Mouse (Mus musculus): Measurements from ENCODE around the gene Rnls.

Rnls gene

DNA sequence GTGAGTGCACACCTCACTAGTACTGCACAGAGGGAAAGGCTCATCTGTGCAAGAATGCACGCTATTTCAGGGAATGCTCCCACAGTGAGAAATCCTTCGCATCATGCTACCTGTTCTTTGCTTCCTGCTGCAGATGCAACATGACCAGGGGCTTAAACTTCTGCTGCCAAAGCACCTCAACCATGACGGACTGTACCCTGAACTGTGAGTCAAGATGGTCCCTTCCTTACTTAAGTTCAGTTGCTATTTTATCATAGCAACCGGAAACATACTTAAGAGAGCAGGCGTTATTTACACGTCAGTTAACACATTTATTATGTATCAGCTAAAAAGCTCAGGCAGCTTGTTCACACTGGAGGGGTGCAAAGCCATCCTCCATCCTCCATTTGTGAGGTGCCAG is 222.2 kb downstream of the Rnls start:
- no peak for TF ChIP-seq GATA4 (IDR thresholded peaks at IDR 0.05; ENCODE audit: insufficient replicate concordance, low read length)

DNA sequence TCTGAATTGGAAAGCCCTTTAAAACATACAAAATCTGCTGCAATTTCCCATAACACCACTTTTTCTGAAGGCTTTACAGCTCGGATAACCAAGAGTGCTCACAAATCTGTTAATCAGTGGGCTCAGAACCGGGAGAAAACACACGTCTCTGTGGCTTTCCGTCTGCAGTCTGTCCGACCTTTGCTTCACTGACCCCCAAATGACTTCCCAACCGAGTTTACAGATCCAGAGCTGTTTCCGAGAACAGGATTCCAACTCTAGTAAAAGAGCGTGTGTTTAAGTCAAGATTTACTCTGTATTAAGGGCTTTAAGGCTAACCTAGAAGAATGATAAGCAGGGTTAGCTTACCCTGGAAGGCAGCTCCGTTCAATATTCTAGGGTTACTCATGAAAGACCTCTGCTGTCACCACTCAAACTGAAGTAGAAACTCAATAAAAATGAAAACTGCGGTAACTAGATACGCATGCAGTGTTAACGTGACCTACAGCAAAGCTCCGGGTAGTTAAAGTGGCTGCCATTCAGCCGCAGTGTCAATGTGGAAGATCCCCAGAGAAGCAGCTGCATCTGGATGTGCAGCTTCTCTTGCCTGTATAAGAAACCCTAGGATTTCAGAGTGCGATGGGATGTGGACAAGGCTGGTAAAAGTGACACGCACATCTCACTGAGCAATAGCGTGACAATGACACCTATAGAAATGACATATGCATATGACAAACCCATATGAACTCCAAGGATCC is 224.4 kb downstream of the Rnls start:
- TF ChIP-seq GATA4 (IDR thresholded peaks at IDR 0.05; ENCODE audit: insufficient replicate concordance, low read length): no peak

DNA sequence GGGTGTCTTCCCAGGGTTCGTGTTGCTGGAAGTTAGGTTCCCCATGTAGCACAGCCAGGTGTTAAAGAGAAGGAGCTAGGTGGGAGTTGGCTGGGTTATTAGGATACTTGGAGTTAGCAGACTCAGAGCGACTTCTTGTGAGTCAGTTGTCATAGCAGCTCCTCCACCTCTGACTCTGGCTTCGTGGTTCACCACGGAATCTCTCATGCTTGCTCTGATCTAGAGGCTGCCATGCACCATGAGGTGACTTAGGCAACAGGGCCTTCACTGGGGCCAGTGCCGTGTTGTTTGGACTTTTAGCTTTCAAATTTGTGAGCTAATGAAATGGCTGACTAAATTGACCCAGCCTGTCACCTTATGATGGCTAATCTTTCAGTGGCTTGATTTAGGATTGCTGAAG is 227.3 kb downstream of the Rnls start:
- TF ChIP-seq GATA4 (IDR thresholded peaks at IDR 0.05; ENCODE audit: insufficient replicate concordance, low read length): no peak

DNA sequence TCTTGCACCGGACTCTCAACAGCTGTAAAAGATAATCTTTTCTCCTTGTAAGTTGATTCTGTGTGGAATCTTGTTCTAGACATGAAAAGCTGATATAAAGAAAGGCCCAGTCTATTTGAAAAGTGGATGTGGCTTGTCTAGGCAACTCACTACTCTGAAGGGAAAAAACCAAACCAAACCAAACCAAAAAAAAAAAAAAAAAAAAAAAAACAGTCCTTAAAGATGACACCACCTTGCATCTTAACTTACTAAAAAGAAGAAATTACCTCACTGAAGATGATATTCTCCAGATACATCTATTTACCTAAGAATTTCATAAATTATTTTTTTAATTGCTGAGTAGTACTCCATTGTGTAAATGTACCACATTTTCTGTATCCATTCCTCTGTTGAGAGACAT is 230.2 kb downstream of the Rnls start:
- no peak for TF ChIP-seq GATA4 (IDR thresholded peaks at IDR 0.05; ENCODE audit: insufficient replicate concordance, low read length)

DNA sequence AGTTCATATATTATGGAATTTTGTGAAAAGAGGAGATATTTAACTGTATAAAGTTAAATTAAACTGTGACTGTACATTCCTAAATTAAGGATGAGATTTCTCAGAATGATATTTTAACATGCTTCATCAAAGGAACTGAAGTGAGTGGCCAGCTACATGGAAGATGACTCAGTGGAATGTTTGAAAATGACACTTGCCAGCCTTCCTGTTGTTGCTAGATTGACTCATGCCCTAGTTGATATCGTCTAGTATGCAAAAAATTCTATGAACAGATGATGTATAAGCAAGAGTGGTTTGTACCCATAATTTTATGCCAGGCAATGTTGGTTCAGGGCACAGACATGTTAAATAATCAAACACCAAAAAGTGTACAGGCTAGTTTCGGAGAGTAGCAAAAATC is 232.2 kb downstream of the Rnls start:
- TF ChIP-seq GATA4 (IDR thresholded peaks at IDR 0.05; ENCODE audit: insufficient replicate concordance, low read length): no peak

DNA sequence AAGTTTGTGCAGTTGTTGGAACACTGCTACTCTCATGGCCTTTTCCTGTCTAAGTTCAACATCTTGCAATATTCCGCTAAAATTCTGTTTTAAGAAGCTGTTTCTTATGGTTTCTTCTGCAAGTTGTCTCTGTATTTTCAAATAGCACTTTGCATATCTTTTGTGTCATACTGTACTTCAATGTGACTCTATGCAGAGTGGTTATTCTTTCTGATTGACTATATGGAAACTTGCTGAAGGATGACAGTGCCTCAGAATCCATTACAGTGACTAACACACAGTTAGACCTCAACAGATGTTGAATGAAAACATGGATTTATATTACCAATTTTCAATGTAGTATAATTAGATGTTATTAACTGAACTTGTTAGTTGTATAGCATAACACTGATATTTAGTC is 232.9 kb downstream of the Rnls start:
- no peak for TF ChIP-seq GATA4 (IDR thresholded peaks at IDR 0.05; ENCODE audit: insufficient replicate concordance, low read length)

DNA sequence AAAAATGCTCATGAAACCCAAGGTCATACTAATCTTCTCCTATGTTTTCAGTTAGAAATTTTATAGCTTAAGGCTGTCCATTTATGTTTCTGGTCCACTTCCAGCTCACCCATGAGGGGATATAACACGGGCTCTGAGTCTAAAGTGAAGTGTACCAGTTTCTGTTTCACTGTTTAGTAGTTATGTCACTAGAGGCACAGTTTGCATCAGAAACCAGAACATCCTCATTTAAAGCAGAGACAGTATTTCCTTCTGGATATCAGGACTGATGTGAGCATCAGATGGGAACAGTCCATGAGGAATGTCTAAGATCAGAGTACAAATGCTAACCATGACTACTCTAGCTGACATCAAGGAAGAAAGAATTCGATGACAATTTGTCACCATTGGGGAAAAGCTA is 233.9 kb downstream of the Rnls start:
- TF ChIP-seq GATA4 (IDR thresholded peaks at IDR 0.05; ENCODE audit: insufficient replicate concordance, low read length): no peak

DNA sequence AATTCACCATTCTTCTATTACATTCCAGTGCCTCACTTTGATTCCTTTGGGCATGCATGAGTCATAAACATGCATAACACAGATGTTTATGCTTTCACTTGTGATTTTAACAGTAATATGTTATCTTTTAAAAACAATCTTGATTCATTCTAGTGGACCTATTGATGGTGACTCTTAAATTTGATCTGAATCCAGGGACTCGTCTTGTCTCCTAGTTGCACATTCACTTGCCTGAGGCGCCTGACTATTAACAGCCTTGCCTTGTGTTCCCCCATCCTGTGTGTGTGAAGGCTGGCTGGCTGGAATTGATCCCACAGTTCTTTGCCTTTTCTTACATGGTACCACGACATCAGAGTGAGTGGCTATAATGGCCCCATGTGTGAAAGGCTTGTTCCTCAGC is 243.7 kb downstream of the Rnls start:
- no peak for TF ChIP-seq GATA4 (IDR thresholded peaks at IDR 0.05; ENCODE audit: insufficient replicate concordance, low read length)

DNA sequence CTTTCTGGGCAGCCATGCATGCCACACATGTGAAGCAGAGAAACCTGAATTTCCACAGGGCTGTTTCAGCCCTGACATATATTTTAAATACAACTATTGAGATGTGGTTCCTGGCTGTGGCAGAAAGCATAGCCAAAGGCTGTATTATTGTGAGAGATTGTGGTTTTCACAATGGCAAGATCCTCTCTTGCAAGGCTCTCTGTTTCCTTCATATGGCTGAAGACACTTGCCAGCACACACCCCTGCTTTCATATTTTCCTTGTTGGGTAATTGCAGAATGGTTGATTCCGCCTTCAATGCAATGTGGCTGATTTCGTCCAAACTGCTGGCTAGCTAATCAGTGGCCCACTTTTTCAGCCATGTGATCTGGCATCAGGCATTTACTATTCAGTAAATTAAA is 248.9 kb downstream of the Rnls start:
- TF ChIP-seq GATA4 (IDR thresholded peaks at IDR 0.05; ENCODE audit: insufficient replicate concordance, low read length): no peak

DNA sequence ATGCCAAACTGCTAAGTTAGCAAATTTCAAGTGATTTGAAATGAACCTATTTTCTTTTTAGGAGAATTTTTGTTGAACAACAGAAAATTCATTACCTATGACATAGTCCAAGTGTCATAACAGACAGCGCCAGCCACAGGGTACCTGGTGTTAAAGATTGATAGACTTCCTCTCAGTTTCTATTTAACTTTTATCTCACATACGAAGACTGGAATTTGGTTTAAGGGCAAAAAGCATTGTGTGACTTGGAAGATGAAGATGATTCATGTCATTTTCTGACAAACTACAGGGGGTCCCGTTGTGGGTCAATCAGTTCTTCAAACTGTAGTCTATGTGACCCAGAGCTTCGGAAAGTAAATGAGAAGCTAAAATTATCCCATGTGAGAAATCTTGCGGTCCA is 254.8 kb downstream of the Rnls start:
- TF ChIP-seq GATA4 (IDR thresholded peaks at IDR 0.05; ENCODE audit: insufficient replicate concordance, low read length): no peak

DNA sequence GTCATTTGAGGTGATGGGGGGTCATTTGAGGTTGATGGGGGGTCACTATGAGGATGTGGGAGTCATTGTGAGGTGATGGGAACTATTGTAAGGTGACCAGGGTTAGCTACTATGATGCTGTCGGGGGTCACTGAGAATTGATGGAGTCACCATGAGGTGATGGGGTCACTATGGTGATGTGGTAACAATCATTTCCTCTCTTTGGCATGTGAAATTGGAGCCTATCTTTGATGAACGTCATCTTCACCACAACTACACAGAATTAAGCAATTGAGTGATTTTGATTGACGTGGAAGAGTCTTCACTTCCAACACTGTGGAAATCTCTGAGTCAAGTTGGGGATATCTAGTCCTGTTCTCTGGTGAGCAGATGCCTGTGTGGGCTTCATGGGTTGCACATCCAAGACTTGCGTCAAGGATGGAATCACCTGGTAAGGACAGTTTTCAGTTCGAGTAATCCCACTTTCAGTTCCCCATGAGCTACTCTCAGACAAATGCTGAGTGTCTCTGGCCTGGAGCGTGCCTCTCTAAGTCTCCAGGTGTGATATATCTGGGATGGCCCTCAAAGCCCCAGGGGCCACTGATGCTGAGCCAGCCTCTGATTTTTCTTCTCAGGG is 269.4 kb downstream of the Rnls start:
- TF ChIP-seq GATA4 (IDR thresholded peaks at IDR 0.05; ENCODE audit: insufficient replicate concordance, low read length): no peak

DNA sequence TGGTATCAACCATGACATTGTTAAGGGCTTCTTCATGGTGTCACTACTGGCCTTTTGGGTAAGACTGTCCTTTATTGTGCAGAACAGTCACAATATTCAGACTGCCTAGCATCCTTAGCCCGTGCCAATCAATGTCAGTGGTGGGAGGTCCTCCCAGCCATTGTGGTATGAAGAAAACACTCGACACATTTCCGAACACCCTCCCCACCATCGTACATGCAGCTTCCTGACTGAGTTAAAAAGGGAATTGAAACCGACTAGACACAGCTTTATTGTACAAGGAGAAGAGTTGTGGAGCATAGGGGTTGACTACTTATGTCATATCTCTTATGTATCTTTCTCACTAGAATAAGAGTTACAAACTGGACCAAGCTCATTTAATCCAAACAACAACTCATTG is 272.1 kb downstream of the Rnls start:
- TF ChIP-seq GATA4 (IDR thresholded peaks at IDR 0.05; ENCODE audit: insufficient replicate concordance, low read length): no peak

DNA sequence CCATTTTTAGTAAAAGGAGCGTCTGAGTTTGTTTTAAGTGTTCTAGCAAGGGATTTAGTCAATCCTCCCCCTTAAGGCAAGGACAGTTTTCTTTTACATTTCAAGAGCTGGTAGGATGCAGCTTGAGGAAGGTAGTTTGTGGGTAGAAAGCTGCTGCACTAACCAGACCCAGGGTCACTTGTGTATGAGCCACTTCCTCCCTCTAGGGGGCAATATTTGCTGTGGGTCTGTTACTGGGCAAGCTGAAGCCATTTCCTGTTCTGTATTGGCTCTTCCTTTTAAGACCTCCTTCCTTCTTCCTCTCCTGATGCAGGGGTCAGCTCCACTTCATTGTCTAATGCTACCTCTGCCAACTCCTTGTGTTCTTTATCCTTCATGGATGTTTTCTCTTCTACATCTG is 273.2 kb downstream of the Rnls start:
- no peak for TF ChIP-seq GATA4 (IDR thresholded peaks at IDR 0.05; ENCODE audit: insufficient replicate concordance, low read length)

DNA sequence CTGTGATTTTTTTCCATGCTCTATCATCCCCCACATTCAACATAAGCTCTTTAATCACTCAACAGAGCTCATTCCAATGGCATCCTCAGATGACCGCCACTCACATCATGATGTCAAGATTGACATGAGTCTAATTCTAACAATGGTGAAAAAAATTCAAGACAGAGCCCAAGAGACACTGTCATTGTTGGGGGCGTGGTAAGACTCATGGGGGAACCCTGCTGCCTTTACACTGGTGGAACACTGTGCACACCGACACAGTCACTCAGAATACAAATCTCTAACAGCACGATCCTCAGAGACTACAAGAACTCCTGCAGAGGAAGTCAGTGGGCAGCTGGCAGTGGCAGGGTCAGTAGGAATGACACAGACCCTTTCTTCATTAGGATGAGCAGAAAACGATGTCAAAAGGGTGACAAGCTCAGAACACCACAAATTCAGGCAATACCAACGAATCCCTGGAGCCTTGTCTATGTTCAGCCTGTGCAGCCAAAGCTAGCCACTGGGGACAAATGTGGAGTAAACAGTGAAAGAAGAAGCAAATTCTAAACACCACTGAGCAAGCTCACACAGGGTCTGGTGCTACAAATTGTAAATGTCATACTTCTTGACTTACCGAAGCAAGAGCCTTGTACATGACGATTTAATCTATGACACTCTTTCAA is 277.3 kb downstream of the Rnls start:
- no peak for TF ChIP-seq GATA4 (IDR thresholded peaks at IDR 0.05; ENCODE audit: insufficient replicate concordance, low read length)

DNA sequence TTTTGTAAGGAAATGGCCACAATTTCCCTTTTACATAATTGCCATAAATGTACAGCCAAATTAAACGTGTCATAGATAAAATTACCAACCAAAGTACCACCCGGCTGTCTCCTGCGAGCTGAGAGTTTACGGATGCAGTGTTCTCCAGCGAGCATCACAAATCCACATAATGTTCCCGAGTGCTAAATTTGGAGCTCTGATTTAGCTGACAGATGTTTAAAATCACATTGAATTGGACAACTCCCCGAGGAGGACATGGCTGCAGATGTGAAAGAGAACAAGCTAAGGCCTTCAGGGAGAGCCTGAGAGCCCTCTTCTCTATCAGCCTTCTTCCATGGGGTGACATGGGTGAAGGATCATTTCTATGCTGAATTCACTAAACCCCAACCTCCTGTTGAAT is 278.3 kb downstream of the Rnls start:
- no peak for TF ChIP-seq GATA4 (IDR thresholded peaks at IDR 0.05; ENCODE audit: insufficient replicate concordance, low read length)

DNA sequence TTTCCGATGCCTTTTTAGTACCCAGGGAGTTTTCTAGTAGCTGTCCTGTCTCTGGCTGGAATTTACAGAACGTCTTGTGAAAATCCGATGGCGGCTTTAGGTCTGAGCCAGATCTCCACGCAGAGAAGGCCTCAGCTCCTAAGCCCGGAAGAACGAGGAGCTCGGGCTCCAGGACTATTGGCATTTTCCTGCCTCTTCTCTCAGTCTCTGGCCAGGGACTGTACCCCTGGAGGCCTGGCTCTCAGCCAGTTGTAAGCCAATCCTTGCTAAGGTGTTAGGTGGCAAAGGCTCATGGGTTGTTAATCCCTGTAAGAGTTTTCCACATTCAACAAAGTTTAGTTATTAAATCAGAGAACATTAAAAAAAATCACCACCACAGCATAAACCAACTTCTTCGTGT is 281.7 kb downstream of the Rnls start:
- no peak for TF ChIP-seq GATA4 (IDR thresholded peaks at IDR 0.05; ENCODE audit: insufficient replicate concordance, low read length)

All from liver, adult (tissue).